Mouse (Mus musculus): ENCODE measurements around the gene Stard3.

Gene Stard3

GRCm38 (mm10) chr11:98394301-98394700, 36.1 kb downstream of the Stard3 start:
- no peak for DNase-seq (ENCODE audit: low spot score in 2 of 2)

GRCm38 (mm10) chr11:98395041-98395440, 36.9 kb downstream of the Stard3 start:
- no peak for DNase-seq (ENCODE audit: low spot score in 2 of 2)

- no peak for DNase-seq (ENCODE audit: low spot score in 2 of 2)
These were observed 39.8 kb downstream of the Stard3 start for GRCm38 (mm10) chr11:98397946-98398345.

- DNase-seq (ENCODE audit: low spot score in 2 of 2), result peak; percentile 84
These were observed 42.1 kb downstream of the Stard3 start, which contains the start of gene Pgap3 for GRCm38 (mm10) chr11:98400161-98400726. TSS of gene Pgap3 (minus strand) at chr11:98400490.

- no peak for DNase-seq (ENCODE audit: low spot score in 2 of 2)
These were observed 42.6 kb downstream of the Stard3 start for GRCm38 (mm10) chr11:98400816-98401215.

GRCm38 (mm10) chr11:98406621-98407020, 48.5 kb downstream of the Stard3 start:
- no peak for DNase-seq (ENCODE audit: low spot score in 2 of 2)

GRCm38 (mm10) chr11:98408872-98409271, 50.7 kb downstream of the Stard3 start:
- no peak for DNase-seq (ENCODE audit: low spot score in 2 of 2)

- no peak for DNase-seq (ENCODE audit: low spot score in 2 of 2)
These were observed 51.2 kb downstream of the Stard3 start for GRCm38 (mm10) chr11:98409341-98409822.

- peak; percentile 67 to 76 for DNase-seq (ENCODE audit: low spot score in 2 of 2)
These were observed 54.2 kb downstream of the Stard3 start, which contains the start of gene Erbb2 for GRCm38 (mm10) chr11:98412273-98412796. TSS of gene Erbb2 (plus strand) at chr11:98412470.

- no peak for DNase-seq (ENCODE audit: low spot score in 2 of 2)
These were observed 54.7 kb downstream of the Stard3 start for GRCm38 (mm10) chr11:98412797-98413301.

GRCm38 (mm10) chr11:98413731-98414130, 55.6 kb downstream of the Stard3 start:
- no peak for DNase-seq (ENCODE audit: low spot score in 2 of 2)

- no peak for DNase-seq (ENCODE audit: low spot score in 2 of 2)
These were observed 56.0 kb downstream of the Stard3 start for GRCm38 (mm10) chr11:98414162-98414561.

GRCm38 (mm10) chr11:98417074-98417473, 58.9 kb downstream of the Stard3 start:
- DNase-seq (ENCODE audit: low spot score in 2 of 2), result peak in 1 of 2 experiments; percentile 32

GRCm38 (mm10) chr11:98418273-98418672, 60.1 kb downstream of the Stard3 start:
- no peak for DNase-seq (ENCODE audit: low spot score in 2 of 2)

- DNase-seq (ENCODE audit: low spot score in 2 of 2), result peak; percentile 75
These were observed 60.9 kb downstream of the Stard3 start for GRCm38 (mm10) chr11:98418939-98419547.

- DNase-seq (ENCODE audit: low spot score in 2 of 2), result no peak
These were observed 68.4 kb downstream of the Stard3 start for GRCm38 (mm10) chr11:98426592-98426991.

GRCm38 (mm10) chr11:98428436-98428835, 70.3 kb downstream of the Stard3 start:
- no peak for DNase-seq (ENCODE audit: low spot score in 2 of 2)

All from urinary bladder, postnatal 36 days (tissue).